Mouse (Mus musculus) MEL (cell line): Measurements from ENCODE around the gene Tyrobp.

Experiments
- EP300 ChIP-seq, 2 experiments: IDR thresholded peaks; 2 replicates each; pipeline ENCODE4 v1.6.1; 2011; ENCODE audit warnings: improper control_type of control experiment in 2 of 2, low read length in 2 of 2, low read depth in 1 of 2, mild to moderate bottlenecking in 1 of 2
- POLR2AphosphoS2 ChIP-seq: IDR thresholded peaks from 2 replicates; pipeline ENCODE4 v1.6.1; 2011; ENCODE audit warnings: low read length, improper control_type of control experiment

DNA sequence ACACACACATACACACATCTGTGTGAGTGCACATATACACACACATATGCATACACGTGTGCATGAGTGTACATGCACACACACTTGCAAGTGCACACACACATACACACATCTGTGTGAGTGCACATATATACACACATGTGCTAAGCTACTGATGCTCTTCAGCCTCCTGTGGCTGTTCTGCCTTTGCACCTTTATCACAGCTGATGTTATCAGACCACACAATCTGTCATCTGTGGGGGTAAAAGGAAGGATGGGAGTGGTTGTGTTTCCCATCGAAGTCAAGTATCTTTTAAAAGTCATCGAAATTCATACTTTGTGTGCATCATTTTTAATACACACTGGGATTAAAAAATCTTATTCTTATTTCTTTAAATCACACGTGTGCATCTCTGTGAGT is 11.2 kb upstream of the Tyrobp start:
- TF ChIP-seq POLR2AphosphoS2: no peak
- TF ChIP-seq EP300 (IDR thresholded peaks at IDR 0.05; ENCODE audit: low read depth in 1 of 2, low read length in 2 of 2): no peak
